Mouse (Mus musculus) limb, embryonic 15.5 days (tissue): ENCODE results near the gene Entpd8. TPM values are rescaled to one million over a fixed set of nuclear protein-coding genes. Genes with fewer than 3 reads are reported as not detected.
A peak's percentile ranks its signal among the peaks of the same experiment; 100 is the strongest.

ENCODE experiments used
- ATAC-seq: fragments of 200-750 bp; cut with Nextera tagmentation; 2 replicates; pipeline ENCODE4 v1.8.0; 2017; ENCODE audit warnings: low read depth, moderate TSS enrichment; ENCODE audit not compliant: insufficient number of reproducible peaks, low FRiP score, low TSS enrichment
- H3K27ac ChIP-seq: fragments of 300-500 bp; sonication (generic); 2 replicates; pipeline ENCODE4 v1.5.1; 2015; ENCODE audit warnings: moderate library complexity, mild to moderate bottlenecking, inconsistent platforms
- H3K27me3 ChIP-seq: fragments of 300-500 bp; sonication (generic); 2 replicates; pipeline ENCODE4 v1.6.1; 2015; ENCODE audit warnings: inconsistent platforms
- H3K36me3 ChIP-seq: fragments of 300-500 bp; sonication (generic); 2 replicates; pipeline ENCODE4 v1.6.1; 2015; ENCODE audit warnings: inconsistent platforms
- H3K4me1 ChIP-seq: fragments of 300-500 bp; sonication (generic); 2 replicates; pipeline ENCODE4 v1.6.1; 2015; ENCODE audit warnings: inconsistent platforms
- H3K4me2 ChIP-seq: fragments of 300-500 bp; sonication (generic); 2 replicates; pipeline ENCODE4 v1.6.1; 2015; ENCODE audit warnings: mild to moderate bottlenecking, inconsistent platforms
- H3K4me3 ChIP-seq: fragments of 300-500 bp; sonication (generic); 2 replicates; pipeline ENCODE4 v1.5.1; 2015; ENCODE audit warnings: mild to moderate bottlenecking, inconsistent platforms
- H3K9ac ChIP-seq: fragments of 300-500 bp; sonication (generic); 2 replicates; pipeline ENCODE4 v1.6.1; 2015; ENCODE audit warnings: inconsistent platforms
- H3K9me3 ChIP-seq: fragments of 300-500 bp; sonication (generic); 2 replicates; pipeline ENCODE4 v1.6.1; 2016; ENCODE audit warnings: inconsistent platforms
- WGBS: fragments of 180-500 bp; shearing (Covaris S2); methylation state at CpG from one replicate; pipeline ENCODE4 v1.1.7; 2015; 5-methylcytosine and 5-hydroxymethylcytosine counted together
- microRNA-seq: library from miRNA; unstranded; fragments of <30 nt; microRNA quantifications from one replicate; pipeline ENCODE4, GENCODE M21; 2016
- polyA plus RNA-seq: library from polyadenylated mRNA; unstranded; fragments of >200 nt; fragmentation: Nextera tagmentation; extraction: Ambion mirVana; gene quantifications from 2 replicates; pipeline ENCODE4 v1.2.1, GENCODE M21; 2015

Entpd8 gene
- polyA plus RNA-seq, 1 experiment from 2014 or later = not detected

DNA sequence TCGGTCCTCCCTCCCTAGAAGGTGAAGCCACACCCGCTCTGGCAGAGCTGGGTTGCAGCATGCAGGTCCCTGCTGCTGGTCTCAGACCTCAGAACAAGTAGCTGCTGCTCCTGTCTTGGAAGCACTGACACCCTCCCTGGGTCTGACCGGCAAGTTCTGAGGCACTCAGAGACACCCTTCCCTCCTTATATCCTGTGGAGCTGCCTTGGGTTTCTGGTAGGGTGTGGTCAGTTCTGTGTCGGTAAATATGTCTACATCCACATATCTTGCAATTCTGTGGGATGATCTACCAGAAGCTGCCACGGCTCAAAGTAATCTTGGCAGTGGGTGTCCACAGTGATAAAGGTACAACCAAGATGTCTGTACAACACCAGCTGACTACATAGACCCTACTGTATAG lies 43.4 kb downstream of the Entpd8 start:
- H3K9ac ChIP-seq = no peak overlapping the region
- WGBS = 66% methylated on average over 5 of the region's 5 CpGs

DNA sequence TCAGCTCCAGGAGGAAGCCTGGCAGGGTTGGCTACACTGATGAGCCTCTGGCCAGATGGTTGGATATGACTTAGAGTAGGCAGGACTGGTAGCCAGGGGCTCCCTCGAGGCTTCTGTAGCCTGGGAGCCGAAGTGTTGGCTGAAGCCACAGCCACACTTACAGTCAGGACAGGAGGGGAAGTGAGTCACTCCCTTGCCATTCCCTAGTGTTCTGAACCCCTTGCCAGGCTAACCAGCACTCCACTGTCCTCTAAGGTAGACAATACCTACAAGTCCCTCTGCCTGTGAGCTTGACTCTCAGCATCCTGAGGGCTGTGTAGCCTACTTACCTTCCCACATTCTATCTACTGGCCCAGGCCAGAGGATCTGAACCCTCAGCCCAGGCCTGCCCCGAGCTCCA lies 44.3 kb downstream of the Entpd8 start:
- ATAC-seq = no peak
- H3K4me1 ChIP-seq = peaks cover 20% of the 10 kb centered on the region
- no peak overlapping the region for H3K4me3 ChIP-seq
- H3K36me3 ChIP-seq = no peaks in the 10 kb centered on the region
- no peak overlapping the region for H3K9ac ChIP-seq
- H3K4me2 ChIP-seq = no peak overlapping the region
- H3K9me3 ChIP-seq = no peaks in the 10 kb centered on the region
- H3K27me3 ChIP-seq = no peaks in the 10 kb centered on the region
- no peak overlapping the region for H3K27ac ChIP-seq
- 65% methylated on average over 3 of the region's 3 CpGs for WGBS

More for the DNA sequence above, 43.4 kb downstream of the Entpd8 start:
- Histone ChIP-seq H3K4me3 (no peak overlapping the region), H3K9me3 (no peaks in the 10 kb centered on the region), H3K4me2 (no peak overlapping the region), H3K36me3 (no peaks in the 10 kb centered on the region), H3K27me3 (no peaks in the 10 kb centered on the region), H3K27ac (no peak overlapping the region), H3K4me1 (peaks cover 20% of the 10 kb centered on the region)
- no peak for ATAC-seq

DNA sequence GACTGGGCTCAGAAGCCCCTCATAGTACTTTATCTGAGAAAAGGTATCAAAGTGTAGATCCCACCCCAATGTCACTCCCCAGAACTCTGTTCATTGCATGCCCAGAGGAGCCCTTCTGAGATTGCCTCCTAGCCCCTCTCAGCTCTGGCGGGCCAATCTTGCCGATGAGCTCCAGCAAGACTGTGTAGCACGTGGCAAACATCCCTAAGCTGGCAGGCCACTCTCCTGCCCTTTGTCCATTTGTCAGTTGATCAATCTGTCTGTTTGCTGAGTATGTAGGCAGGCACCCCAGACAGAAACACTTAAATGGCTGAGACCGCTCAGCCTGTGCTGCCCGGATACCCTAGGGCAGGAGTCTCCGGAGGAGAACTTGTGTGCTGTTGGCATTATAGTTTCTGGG lies 45.0 kb downstream of the Entpd8 start:
- peaks cover 20% of the 10 kb centered on the region for H3K4me1 ChIP-seq
- no peak overlapping the region for H3K9ac ChIP-seq
- no peaks in the 10 kb centered on the region for H3K27me3 ChIP-seq
- no peak overlapping the region for H3K4me3 ChIP-seq
- no peak overlapping the region for H3K27ac ChIP-seq
- WGBS = 91% methylated on average over 6 of the region's 6 CpGs
- ATAC-seq = no peak
- no peak overlapping the region for H3K4me2 ChIP-seq
- no peaks in the 10 kb centered on the region for H3K9me3 ChIP-seq
- no peaks in the 10 kb centered on the region for H3K36me3 ChIP-seq

DNA sequence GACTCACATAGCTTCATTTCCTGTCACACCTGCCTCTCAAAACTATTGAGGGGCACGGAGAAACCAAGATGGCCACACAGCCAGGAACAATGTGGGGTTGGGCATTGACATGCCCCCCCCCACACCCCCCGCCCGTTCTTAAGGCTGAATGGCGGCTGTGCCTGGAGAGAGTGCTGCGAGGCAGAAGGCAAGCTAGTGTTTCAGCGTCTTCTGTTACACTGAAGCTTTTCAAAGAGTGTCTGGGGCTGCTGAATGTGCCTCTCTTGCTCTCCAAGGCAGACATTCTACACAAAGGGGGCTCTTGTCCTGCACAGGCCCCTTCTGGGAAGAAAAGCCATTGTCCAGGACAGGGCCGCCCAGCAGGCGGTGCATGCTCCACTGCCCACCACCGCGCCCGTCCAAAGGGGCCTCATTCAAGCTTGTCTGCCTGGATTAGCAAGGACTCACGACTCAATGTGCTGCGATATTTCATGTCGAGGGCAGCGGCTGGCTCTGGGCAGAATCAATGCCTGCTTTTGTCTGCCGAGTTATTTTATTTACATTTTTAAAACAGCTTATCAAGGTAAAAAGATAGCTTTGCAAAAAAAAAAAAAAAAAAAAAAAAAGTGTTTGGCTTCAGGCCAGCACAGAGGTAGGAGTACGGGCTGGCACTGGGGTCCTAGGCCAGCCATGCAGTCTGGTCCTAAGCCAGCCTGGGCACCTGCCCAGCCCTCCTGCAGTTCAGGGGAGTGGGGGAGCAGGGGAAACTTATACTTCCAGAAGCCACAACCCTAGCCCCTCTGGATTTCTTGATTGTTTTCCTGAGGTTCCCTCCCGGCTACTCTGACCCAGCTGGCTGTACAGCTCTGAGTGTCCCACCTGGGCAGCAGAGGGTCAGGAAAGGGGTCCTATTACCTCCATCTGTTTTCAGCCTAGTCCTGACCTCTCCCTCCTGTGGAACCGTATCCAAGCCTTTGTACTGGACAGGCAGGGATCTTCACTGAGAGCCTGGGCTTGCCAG lies 46.2 kb downstream of the Entpd8 start:
- Histone ChIP-seq H3K4me3 (no peak overlapping the region), H3K27me3 (no peaks in the 10 kb centered on the region), H3K9ac (no peak overlapping the region), H3K36me3 (no peaks in the 10 kb centered on the region), H3K27ac (0 out of 2 replicates have a peak overlapping the region, but pooled peaks have one; percentile 22), H3K4me1 (peaks cover 20% of the 10 kb centered on the region), H3K4me2 (no peak overlapping the region), H3K9me3 (no peaks in the 10 kb centered on the region)
- 50% methylated on average over 19 of the region's 19 CpGs for WGBS
- ATAC-seq = no peak

DNA sequence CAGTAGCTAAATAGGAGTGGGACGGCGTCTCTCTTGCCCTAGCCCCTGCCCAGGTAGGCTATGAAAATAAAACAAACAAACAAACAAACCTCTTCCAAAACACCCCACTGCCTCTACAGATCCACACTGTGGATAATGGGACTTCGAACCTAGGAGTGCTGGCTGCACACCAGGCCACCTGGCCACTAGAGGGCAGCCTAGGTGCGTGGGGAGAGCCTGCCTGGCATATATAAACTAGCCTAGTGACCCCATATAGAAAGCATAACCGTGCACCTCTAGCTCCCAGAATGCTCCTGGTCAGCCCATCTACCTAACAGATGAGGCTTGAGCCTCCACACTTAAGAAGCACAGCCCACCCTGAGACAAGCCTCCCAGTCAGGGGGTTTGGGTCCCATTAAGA lies 47.1 kb downstream of the Entpd8 start:
- peak; percentile 12; the same call in 1 of the 2 replicates for ATAC-seq
- H3K4me3 ChIP-seq = no peak overlapping the region
- H3K36me3 ChIP-seq = no peaks in the 10 kb centered on the region
- H3K9me3 ChIP-seq = no peaks in the 10 kb centered on the region
- peaks cover 20% of the 10 kb centered on the region for H3K4me1 ChIP-seq
- H3K27ac ChIP-seq = no peak overlapping the region
- 38% methylated on average over 5 of the region's 5 CpGs for WGBS
- H3K9ac ChIP-seq = no peak overlapping the region
- H3K27me3 ChIP-seq = no peaks in the 10 kb centered on the region
- H3K4me2 ChIP-seq = no peak overlapping the region

DNA sequence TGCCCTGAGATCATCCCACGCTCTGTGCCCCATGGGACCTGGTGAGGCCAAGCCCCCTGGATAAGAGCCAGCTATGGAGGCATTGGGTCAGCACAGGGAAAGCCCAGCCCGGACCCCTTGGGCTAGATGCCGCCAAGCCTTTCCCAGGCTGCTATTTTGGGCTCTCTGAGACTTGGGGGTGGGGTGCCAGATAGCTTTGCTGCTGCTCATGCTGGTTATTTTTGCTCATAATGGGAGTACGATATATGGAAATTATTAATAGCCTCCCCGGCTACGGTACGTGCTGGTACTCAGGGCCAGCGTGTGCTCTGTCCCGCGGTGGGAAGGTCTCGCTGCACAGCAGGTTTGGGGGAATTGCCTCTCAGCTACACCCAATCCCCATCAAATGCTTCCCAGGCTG lies 48.0 kb downstream of the Entpd8 start:
- ATAC-seq = no peak
- no peak overlapping the region for H3K27ac ChIP-seq
- WGBS = 79% methylated on average over 11 of the region's 11 CpGs

DNA sequence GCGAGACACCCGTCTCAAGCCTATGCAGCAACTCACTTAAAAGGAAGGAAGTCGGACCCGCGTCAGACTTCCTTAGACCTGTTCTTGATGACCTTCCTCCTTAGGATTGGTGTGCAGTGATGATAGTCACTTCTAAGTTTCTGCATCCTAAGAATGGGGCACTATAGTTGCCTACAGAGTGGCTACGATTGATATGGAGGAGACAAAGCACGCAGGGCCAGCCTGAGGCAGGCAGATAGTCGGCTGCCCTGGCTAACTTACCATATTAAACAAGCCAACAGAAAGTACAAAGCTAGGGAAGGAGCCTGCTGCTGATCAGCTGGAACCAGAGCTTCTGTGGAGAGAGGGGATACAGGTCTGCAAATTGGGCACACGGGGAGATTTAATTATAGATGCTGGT lies 51.5 kb downstream of the Entpd8 start:
- H3K4me3 ChIP-seq = no peak overlapping the region
- ATAC-seq = no peak
- no peak overlapping the region for H3K4me2 ChIP-seq
- no peak overlapping the region for H3K27ac ChIP-seq
- 77% methylated on average over 9 of the region's 9 CpGs for WGBS
- H3K36me3 ChIP-seq = no peaks in the 10 kb centered on the region
- no peaks in the 10 kb centered on the region for H3K27me3 ChIP-seq
- H3K9ac ChIP-seq = no peak overlapping the region
- peaks cover 14% of the 10 kb centered on the region for H3K4me1 ChIP-seq
- no peaks in the 10 kb centered on the region for H3K9me3 ChIP-seq

More for the DNA sequence above, 48.0 kb downstream of the Entpd8 start:
- H3K9ac ChIP-seq = no peak overlapping the region
- no peaks in the 10 kb centered on the region for H3K9me3 ChIP-seq
- H3K27me3 ChIP-seq = no peaks in the 10 kb centered on the region
- no peaks in the 10 kb centered on the region for H3K36me3 ChIP-seq
- no peak overlapping the region for H3K4me2 ChIP-seq
- no peak overlapping the region for H3K4me3 ChIP-seq
- peaks cover 20% of the 10 kb centered on the region for H3K4me1 ChIP-seq

Small RNA genes lying within 50 kb of the gene (microRNA-seq; reads per million reads assigned to microRNA genes)
- gene Gm24328 (not detected), gene Mir7664 (not detected)

Other genes with a start within 250 kb of the Entpd8 start
- 79.5 and 85.1 TPM in 2 replicates for gene Ehmt1, start 160.7 kb upstream of the Entpd8 start, polyA plus RNA-seq
- gene Arrdc1, start 145.1 kb upstream of the Entpd8 start, polyA plus RNA-seq = 44.1 and 49.0 TPM in 2 replicates
- 10.4 and 18.2 TPM in 2 replicates for gene Zmynd19, start 130.5 kb upstream of the Entpd8 start, polyA plus RNA-seq
- gene Dph7, start 117.9 kb upstream of the Entpd8 start, polyA plus RNA-seq = 28.4 and 30.2 TPM in 2 replicates
- 117 TPM in 2 replicates for gene Mrpl41, start 105.2 kb upstream of the Entpd8 start, polyA plus RNA-seq
- gene Pnpla7, start 104.3 kb upstream of the Entpd8 start, polyA plus RNA-seq = 7.1 and 7.2 TPM in 2 replicates
- 67.5 and 68.3 TPM in 2 replicates for gene Nsmf, start 25.9 kb upstream of the Entpd8 start, polyA plus RNA-seq
- gene Noxa1, start 14.8 kb downstream of the Entpd8 start, polyA plus RNA-seq = 0.18 TPM in 1 of 2 replicates, not detected in the other
- 28.5 and 33.5 TPM in 2 replicates for gene Nrarp, start 100.5 kb downstream of the Entpd8 start, polyA plus RNA-seq
- 8.9 and 10.0 TPM in 2 replicates for gene Tor4a, start 116.6 kb downstream of the Entpd8 start, polyA plus RNA-seq
- 114 and 117 TPM in 2 replicates for gene Nelfb, start 131.2 kb downstream of the Entpd8 start, polyA plus RNA-seq
- not detected in 2 replicates for gene Stpg3, start 134.3 kb downstream of the Entpd8 start, polyA plus RNA-seq
- gene Fam166a, start 138.4 kb downstream of the Entpd8 start, polyA plus RNA-seq = 0.81 TPM in 1 of 2 replicates, not detected in the other
- gene Tubb4b, start 144.4 kb downstream of the Entpd8 start, polyA plus RNA-seq = 554 and 617 TPM in 2 replicates
- gene Slc34a3, start 154.1 kb downstream of the Entpd8 start, polyA plus RNA-seq = not detected in 2 replicates
- 0.57 and 0.58 TPM in 2 replicates for gene Rnf224, start 156.5 kb downstream of the Entpd8 start, polyA plus RNA-seq
- 16.9 and 17.5 TPM in 2 replicates for gene Rnf208, start 162.0 kb downstream of the Entpd8 start, polyA plus RNA-seq
- gene Cysrt1, start 162.1 kb downstream of the Entpd8 start, polyA plus RNA-seq = 83.9 and 100 TPM in 2 replicates
- gene AL732309.1, start 166.6 kb downstream of the Entpd8 start, polyA plus RNA-seq = 10.2 and 10.4 TPM in 2 replicates
- 21.4 and 24.2 TPM in 2 replicates for gene Tmem203, start 175.1 kb downstream of the Entpd8 start, polyA plus RNA-seq
- 8.5 and 8.6 TPM in 2 replicates for gene Tprn, start 182.3 kb downstream of the Entpd8 start, polyA plus RNA-seq
- gene Ssna1, start 192.1 kb downstream of the Entpd8 start, polyA plus RNA-seq = 241 and 244 TPM in 2 replicates
- gene Anapc2, start 192.2 kb downstream of the Entpd8 start, polyA plus RNA-seq = 136 and 140 TPM in 2 replicates
- gene Tmem210, start 207.8 kb downstream of the Entpd8 start, polyA plus RNA-seq = not detected in 2 replicates
- 0.61 and 0.92 TPM in 2 replicates for gene Lrrc26, start 209.6 kb downstream of the Entpd8 start, polyA plus RNA-seq
- 0.71 and 0.87 TPM in 2 replicates for gene Grin1, start 238.9 kb downstream of the Entpd8 start, polyA plus RNA-seq